Mouse (Mus musculus): ENCODE data around the gene Grik4.

- TF ChIP-seq CTCF (IDR thresholded peaks at IDR 0.05; ENCODE audit: insufficient read depth, low read depth, low read length) (no peak), POLR2A (IDR thresholded peaks at IDR 0.05; ENCODE audit: insufficient read depth, low read depth, low read length) (no peak)
Observed at GRCm38 (mm10) chr9:42921830-42922229, 22.5 kb downstream of the Grik4 start.

Data from olfactory bulb, adult 2 months (tissue).